Mouse (Mus musculus) CD4-positive, CD25-positive, alpha-beta regulatory T cell (primary cell): ENCODE results near the gene Gm49368. TPM values are rescaled to one million over a fixed set of nuclear protein-coding genes. Genes with fewer than 3 reads are reported as not detected.

Experiments
- polyA plus RNA-seq: library from polyadenylated mRNA; unstranded; fragments of 100-300 nt; shearing (Covaris generic); gene quantifications from one replicate; pipeline ENCODE4 v1.2.1, GENCODE M21; 2017

Gm49368 gene
- polyA plus RNA-seq, result not detected

GRCm38 (mm10) chr7:128062456-128062855, at the start of gene Gm49368, which contains the start of gene Itgam:
TSS of gene Gm49368 (plus strand) at chr7:128062683.
TSS of gene Itgam (plus strand) at chr7:128062640.

GRCm38 (mm10) chr7:128128741-128129720, 66.5 kb downstream of the Gm49368 start, which contains the start of gene Itgax:
TSS of gene Itgax (plus strand) at chr7:128129547.

GRCm38 (mm10) chr7:128154076-128154475, 91.6 kb downstream of the Gm49368 start, which contains the start of gene Itgad:
TSS of gene Itgad (plus strand) at chr7:128154376.

Other genes with a start within 250 kb of the Gm49368 start
- 150 TPM for gene Stx4a, start 238.4 kb upstream of the Gm49368 start, polyA plus RNA-seq
- not detected for gene Stx1b, start 238.1 kb upstream of the Gm49368 start, polyA plus RNA-seq
- 43.1 TPM for gene Zfp646, start 186.5 kb upstream of the Gm49368 start, polyA plus RNA-seq
- 21.8 TPM for gene Zfp668, start 185.9 kb upstream of the Gm49368 start, polyA plus RNA-seq
- gene Prss53, start 171.7 kb upstream of the Gm49368 start, polyA plus RNA-seq, result 0.48 TPM
- gene Gm21974, start 167.2 kb upstream of the Gm49368 start, polyA plus RNA-seq, result not detected
- gene Vkorc1, start 167.1 kb upstream of the Gm49368 start, polyA plus RNA-seq, result 34.1 TPM
- 68.1 TPM for gene Bckdk, start 158.6 kb upstream of the Gm49368 start, polyA plus RNA-seq
- 46.5 TPM for gene Kat8, start 150.2 kb upstream of the Gm49368 start, polyA plus RNA-seq
- gene Prss8, start 132.6 kb upstream of the Gm49368 start, polyA plus RNA-seq, result 0.11 TPM
- 4.2 TPM for gene Prss36, start 116.0 kb upstream of the Gm49368 start, polyA plus RNA-seq
- gene Fus, start 95.2 kb upstream of the Gm49368 start, polyA plus RNA-seq, result 152 TPM
- 292 TPM for gene Pycard, start 68.8 kb upstream of the Gm49368 start, polyA plus RNA-seq
- not detected for gene Trim72, start 58.7 kb upstream of the Gm49368 start, polyA plus RNA-seq
- gene Itgam, start within 50 bp of the Gm49368 start, polyA plus RNA-seq, result 0.92 TPM
- 0.56 TPM for gene Itgax, start 66.9 kb downstream of the Gm49368 start, polyA plus RNA-seq
- 1.5 TPM for gene Itgad, start 91.7 kb downstream of the Gm49368 start, polyA plus RNA-seq
- not detected for gene Cox6a2, start 143.7 kb downstream of the Gm49368 start, polyA plus RNA-seq
- gene Armc5, start 174.7 kb downstream of the Gm49368 start, polyA plus RNA-seq, result 23.1 TPM
- gene 9130023H24Rik, start 175.3 kb downstream of the Gm49368 start, polyA plus RNA-seq, result 2.6 TPM
- gene Tgfb1i1, start 184.1 kb downstream of the Gm49368 start, polyA plus RNA-seq, result 1.6 TPM
- 0.48 TPM for gene Slc5a2, start 203.0 kb downstream of the Gm49368 start, polyA plus RNA-seq
- gene BC017158, start 235.5 kb downstream of the Gm49368 start, polyA plus RNA-seq, result 35.8 TPM